Mouse (Mus musculus): ENCODE measurements around the gene Fau. TPM values are rescaled to one million over a fixed set of nuclear protein-coding genes. Genes with fewer than 3 reads are reported as not detected.

Fau gene
- total and polyA plus RNA-seq, 2 experiments from 2014 or later, result 610 to 1,178 TPM

DNA sequence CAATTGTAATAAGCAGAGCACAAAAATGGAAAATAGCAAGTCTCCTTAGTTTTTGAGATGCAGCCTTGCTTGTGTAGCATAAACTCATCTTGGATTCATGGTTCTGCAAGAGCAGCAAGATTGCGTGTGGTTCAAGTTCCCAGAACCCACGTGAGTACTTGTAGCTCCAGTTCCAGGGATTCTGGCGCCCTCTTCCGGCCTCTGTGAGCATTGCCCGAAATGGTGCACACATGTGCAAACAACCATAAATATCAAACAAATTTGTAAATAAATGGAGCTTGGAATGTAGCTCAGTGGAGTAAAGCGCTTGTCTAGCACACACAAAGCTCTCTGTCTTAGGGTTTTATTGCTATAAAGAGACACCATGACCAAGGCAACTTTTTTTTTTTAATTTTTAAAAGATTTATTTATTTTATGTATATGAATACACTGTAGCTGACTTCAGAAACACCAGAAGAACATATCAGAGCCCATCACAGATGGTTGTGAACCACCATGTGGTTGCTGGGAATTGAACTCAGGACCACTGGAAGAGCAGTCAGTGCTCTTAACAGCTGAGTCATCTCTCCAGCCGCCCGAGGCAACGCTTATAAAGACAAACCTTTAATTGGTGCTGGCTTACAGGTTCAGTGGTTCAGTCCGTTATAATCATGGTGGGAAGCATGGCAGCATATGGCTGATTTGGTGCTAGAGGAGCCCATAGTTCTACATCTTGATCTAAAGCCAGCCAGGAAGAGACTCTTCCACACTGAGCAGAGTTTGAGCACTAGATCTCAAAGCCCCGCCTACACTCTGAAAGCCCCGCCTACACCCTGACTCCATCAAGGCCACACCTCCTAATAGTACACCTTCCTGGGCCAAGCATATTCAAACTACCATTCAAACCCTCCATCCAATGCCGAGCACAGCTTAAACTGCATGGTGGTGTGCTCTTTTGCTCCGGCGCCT is 39.2 kb upstream of the Fau start:
- H3K27me3 ChIP-seq (ENCODE audit: insufficient read depth, low read length), result no peaks in the 10 kb centered on the region; the same call in 1 of the 2 replicates
- no peaks in the 10 kb centered on the region for H3K36me3 ChIP-seq (ENCODE audit: insufficient read depth)
- TF ChIP-seq CTCF (IDR thresholded peaks at IDR 0.05; ENCODE audit: low read depth), result peak; percentile 87
- no peak overlapping the region for H3K4me3 ChIP-seq (ENCODE audit: low read depth, low read length)
- H3K4me1 ChIP-seq (ENCODE audit: insufficient read depth), result no peaks in the 10 kb centered on the region; the same call in 1 of the 2 replicates
- no peak overlapping the region; the same call in 1 of the 2 replicates for H3K9ac ChIP-seq
- H3K27ac ChIP-seq (ENCODE audit: low read depth, low read length), result no peak overlapping the region
- 29% methylated on average over 15 of the region's 15 CpGs for WGBS
- H3K9me3 ChIP-seq (ENCODE audit: low read length), result no peaks in the 10 kb centered on the region
- H3K4me2 ChIP-seq (ENCODE audit: low read depth), result no peak overlapping the region
- DNase-seq (peak; percentile 88), ATAC-seq (peak; percentile 68; the same call in 1 of the 2 replicates)

DNA sequence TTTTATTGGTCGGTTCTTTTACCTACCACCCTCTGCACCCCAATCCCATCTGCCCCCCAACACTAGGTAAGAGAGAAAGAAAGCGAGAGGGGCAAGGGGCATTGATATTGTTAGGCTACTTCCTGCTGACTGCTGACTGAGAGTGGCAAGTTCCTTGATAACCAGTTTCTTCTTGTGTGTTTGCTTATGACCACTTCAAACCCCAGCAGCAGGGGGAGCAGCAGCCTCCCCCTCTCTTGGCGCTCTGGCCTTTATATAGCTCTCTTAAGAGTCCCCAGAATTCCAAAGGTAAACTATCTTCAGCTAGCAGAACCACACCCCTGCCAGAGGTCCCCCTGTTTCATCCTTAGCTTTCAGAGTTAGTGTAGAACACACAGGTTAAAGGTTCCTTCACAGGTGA is 37.4 kb upstream of the Fau start:
- ATAC-seq (no peak), DNase-seq (no peak)
- no peak overlapping the region for H3K9ac ChIP-seq
- H3K4me3 ChIP-seq (ENCODE audit: low read depth, low read length), result no peak overlapping the region
- H3K36me3 ChIP-seq (ENCODE audit: insufficient read depth), result no peaks in the 10 kb centered on the region
- H3K9me3 ChIP-seq (ENCODE audit: low read length), result no peaks in the 10 kb centered on the region
- TF ChIP-seq CTCF (IDR thresholded peaks at IDR 0.05; ENCODE audit: low read depth), result no peak
- WGBS, result 54% methylated on average over 3 of the region's 3 CpGs
- H3K27me3 ChIP-seq (ENCODE audit: insufficient read depth, low read length), result no peaks in the 10 kb centered on the region; the same call in 1 of the 2 replicates
- no peak overlapping the region for H3K4me2 ChIP-seq (ENCODE audit: low read depth)
- H3K27ac ChIP-seq (ENCODE audit: low read depth, low read length), result no peak overlapping the region
- H3K4me1 ChIP-seq (ENCODE audit: insufficient read depth), result no peaks in the 10 kb centered on the region; the same call in 1 of the 2 replicates

DNA sequence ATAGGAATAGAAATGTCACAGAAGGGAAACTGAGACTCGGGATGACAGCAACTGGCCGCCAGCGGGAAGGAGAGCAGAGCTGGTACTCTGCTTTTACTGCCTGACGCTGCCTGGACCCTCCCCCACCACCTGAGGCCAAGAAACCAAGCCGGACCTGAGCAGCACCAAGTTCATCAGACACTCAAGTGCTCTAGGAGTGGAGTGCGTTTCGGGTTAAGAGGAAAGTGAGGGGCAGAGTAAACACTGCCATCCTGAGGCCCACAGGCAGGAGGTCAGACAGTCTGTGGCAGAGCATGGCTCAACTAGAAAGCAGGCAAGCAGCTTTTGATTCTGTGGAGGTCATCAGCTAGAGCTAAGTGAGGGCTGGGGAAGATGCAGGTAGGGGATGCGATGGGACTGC is 34.6 kb upstream of the Fau start:
- TF ChIP-seq CTCF (IDR thresholded peaks at IDR 0.05; ENCODE audit: low read depth), result no peak
- H3K4me1 ChIP-seq (ENCODE audit: insufficient read depth), result no peaks in the 10 kb centered on the region
- DNase-seq (no peak), ATAC-seq (no peak)
- no peak overlapping the region for H3K4me2 ChIP-seq (ENCODE audit: low read depth)
- no peak overlapping the region for H3K9ac ChIP-seq
- H3K27ac ChIP-seq (ENCODE audit: low read depth, low read length), result no peak overlapping the region
- H3K9me3 ChIP-seq (ENCODE audit: low read length), result no peaks in the 10 kb centered on the region
- H3K36me3 ChIP-seq (ENCODE audit: insufficient read depth), result no peaks in the 10 kb centered on the region
- no peaks in the 10 kb centered on the region for H3K27me3 ChIP-seq (ENCODE audit: insufficient read depth, low read length)
- WGBS, result 72% methylated on average over 8 of the region's 8 CpGs
- no peak overlapping the region for H3K4me3 ChIP-seq (ENCODE audit: low read depth, low read length)

DNA sequence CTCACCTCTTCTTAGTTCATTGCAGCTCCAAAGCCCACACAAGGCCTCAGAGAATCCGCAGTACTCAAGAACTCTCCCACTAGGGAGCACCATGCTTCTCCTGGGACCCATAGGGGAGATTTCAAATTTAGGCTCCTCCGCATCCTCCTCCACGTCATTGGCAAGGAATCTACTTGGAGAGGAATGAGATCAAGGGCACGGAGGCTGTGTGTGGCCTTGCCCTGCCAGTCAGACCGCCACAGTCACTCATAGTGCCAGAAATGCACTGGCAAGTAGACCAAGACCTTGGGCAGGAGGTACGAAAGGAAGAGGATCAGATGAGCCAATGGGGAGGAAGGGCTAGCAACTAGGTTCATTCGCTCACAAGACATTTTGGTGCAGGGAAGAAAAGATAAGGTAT is 33.7 kb upstream of the Fau start:
- TF ChIP-seq CTCF (IDR thresholded peaks at IDR 0.05; ENCODE audit: low read depth), result no peak
- Histone ChIP-seq H3K9ac (no peak overlapping the region), H3K27ac (ENCODE audit: low read depth, low read length) (no peak overlapping the region), H3K4me2 (ENCODE audit: low read depth) (no peak overlapping the region), H3K9me3 (ENCODE audit: low read length) (no peaks in the 10 kb centered on the region), H3K4me3 (ENCODE audit: low read depth, low read length) (no peak overlapping the region), H3K27me3 (ENCODE audit: insufficient read depth, low read length) (no peaks in the 10 kb centered on the region), H3K4me1 (ENCODE audit: insufficient read depth) (no peaks in the 10 kb centered on the region), H3K36me3 (ENCODE audit: insufficient read depth) (no peaks in the 10 kb centered on the region)
- ATAC-seq, result no peak
- DNase-seq, result no peak
- 83% methylated on average over 7 of the region's 7 CpGs for WGBS

DNA sequence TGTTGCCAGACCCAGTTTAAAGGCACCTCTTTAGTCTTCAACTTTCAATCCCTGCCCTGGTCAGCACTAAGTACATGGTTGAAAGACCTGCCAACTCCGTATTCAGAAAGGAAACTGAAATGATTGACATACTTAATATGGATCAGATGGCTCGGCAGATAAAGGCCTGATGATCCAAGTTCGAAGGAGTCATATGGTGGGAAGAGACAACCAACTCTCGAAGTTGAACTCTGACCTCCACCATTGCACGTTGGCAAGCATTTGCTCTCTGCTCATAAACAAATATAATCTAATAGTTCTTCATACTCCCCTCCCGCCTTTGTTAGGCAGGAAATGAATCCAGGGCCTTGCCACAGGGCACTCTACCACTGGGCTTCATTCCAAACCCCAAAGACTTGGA is 28.7 kb upstream of the Fau start:
- H3K4me3 ChIP-seq (ENCODE audit: low read depth, low read length), result no peak overlapping the region
- WGBS, result 81% methylated on average over 6 of the region's 6 CpGs
- ATAC-seq, result no peak

DNA sequence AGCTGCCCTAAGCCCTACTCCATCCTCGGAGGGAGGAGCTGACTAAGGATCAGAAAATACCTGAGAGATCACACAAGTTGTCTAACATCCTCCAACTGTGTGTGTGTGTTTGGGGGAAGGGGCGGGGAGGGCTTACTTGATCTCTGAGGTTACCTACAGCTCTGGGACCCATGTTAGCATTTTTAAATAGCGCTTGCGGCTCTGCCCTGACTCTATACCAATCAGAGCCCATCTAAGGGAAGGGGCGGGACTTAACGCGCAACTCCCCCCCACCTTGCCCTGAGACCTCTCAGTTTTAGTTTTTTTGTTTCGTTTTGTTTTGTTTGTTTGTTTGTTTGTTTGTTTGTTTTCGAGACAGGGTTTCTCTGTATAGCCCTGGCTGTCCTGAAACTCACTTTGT is 28.2 kb upstream of the Fau start:
- Histone ChIP-seq H3K27me3 (ENCODE audit: insufficient read depth, low read length) (no peaks in the 10 kb centered on the region), H3K9ac (no peak overlapping the region), H3K9me3 (ENCODE audit: low read length) (no peaks in the 10 kb centered on the region), H3K36me3 (ENCODE audit: insufficient read depth) (no peaks in the 10 kb centered on the region), H3K27ac (ENCODE audit: low read depth, low read length) (no peak overlapping the region), H3K4me2 (ENCODE audit: low read depth) (no peak overlapping the region), H3K4me1 (ENCODE audit: insufficient read depth) (no peaks in the 10 kb centered on the region), H3K4me3 (ENCODE audit: low read depth, low read length) (no peak overlapping the region)
- no peak for ATAC-seq
- 81% methylated on average over 9 of the region's 9 CpGs for WGBS
- no peak for TF ChIP-seq CTCF (IDR thresholded peaks at IDR 0.05; ENCODE audit: low read depth)
- DNase-seq, result no peak

More for the DNA sequence above, 28.7 kb upstream of the Fau start:
- DNase-seq, result no peak
- no peak overlapping the region for H3K4me2 ChIP-seq (ENCODE audit: low read depth)
- H3K4me1 ChIP-seq (ENCODE audit: insufficient read depth), result no peaks in the 10 kb centered on the region
- no peaks in the 10 kb centered on the region for H3K27me3 ChIP-seq (ENCODE audit: insufficient read depth, low read length)
- no peak for TF ChIP-seq CTCF (IDR thresholded peaks at IDR 0.05; ENCODE audit: low read depth)
- no peaks in the 10 kb centered on the region for H3K36me3 ChIP-seq (ENCODE audit: insufficient read depth)
- no peaks in the 10 kb centered on the region for H3K9me3 ChIP-seq (ENCODE audit: low read length)
- no peak overlapping the region for H3K27ac ChIP-seq (ENCODE audit: low read depth, low read length)
- H3K9ac ChIP-seq, result no peak overlapping the region

DNA sequence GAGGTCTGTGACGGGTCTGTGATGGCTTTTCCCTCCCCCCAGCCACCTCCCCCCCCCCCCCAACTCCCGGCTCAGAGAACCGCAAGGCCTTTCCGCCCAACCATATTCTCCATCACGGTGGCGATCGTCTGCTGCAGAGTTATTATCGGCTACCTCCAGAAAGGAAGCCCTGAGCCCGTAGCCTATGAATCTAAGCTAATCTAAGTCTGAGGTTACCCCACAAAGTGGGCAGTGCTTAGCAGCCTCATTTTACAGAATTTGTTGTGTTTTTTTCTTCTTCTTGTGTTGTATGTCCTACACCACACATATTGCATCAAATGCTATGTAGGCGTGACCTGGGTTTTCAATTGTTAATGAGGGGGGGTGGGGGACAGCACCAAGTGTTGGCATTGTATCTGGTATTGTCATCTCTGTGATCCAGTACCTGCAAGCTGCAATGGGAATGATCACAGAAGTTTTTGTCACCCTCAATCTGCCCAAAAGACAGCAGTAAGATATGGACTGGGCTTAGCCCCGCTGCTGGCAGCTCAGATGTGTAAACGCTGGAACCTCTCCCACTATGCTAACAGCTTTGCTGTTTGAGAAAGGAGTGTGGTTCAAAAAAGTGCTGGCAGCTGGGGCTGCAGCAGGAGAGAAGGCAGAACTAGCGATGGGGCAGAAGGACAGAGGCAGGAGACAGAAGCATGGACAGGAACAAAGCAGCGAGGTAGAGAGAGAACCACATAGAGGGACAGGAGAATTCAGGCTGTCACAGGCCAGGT is 26.9 kb upstream of the Fau start:
- no peak for ATAC-seq
- DNase-seq, result no peak
- Histone ChIP-seq H3K4me2 (ENCODE audit: low read depth) (no peak overlapping the region), H3K9ac (no peak overlapping the region), H3K4me1 (ENCODE audit: insufficient read depth) (no peaks in the 10 kb centered on the region), H3K36me3 (ENCODE audit: insufficient read depth) (no peaks in the 10 kb centered on the region), H3K27ac (ENCODE audit: low read depth, low read length) (no peak overlapping the region), H3K9me3 (ENCODE audit: low read length) (no peaks in the 10 kb centered on the region), H3K27me3 (ENCODE audit: insufficient read depth, low read length) (no peaks in the 10 kb centered on the region), H3K4me3 (ENCODE audit: low read depth, low read length) (no peak overlapping the region)
- TF ChIP-seq CTCF (IDR thresholded peaks at IDR 0.05; ENCODE audit: low read depth), result no peak
- WGBS, result 78% methylated on average over 14 of the region's 14 CpGs
